Mouse (Mus musculus) T-helper 2 cell (primary cell): ENCODE results near the gene Tns4.

Experiments used
- in situ Hi-C: fragments of 300-600 bp; cut with MboI, MseI; formaldehyde crosslinking; loops from one replicate; pipeline ENCODE4 v1.15.1; 2025; ENCODE audit warnings: high pct_unique_total_duplicates

Gene Tns4

GRCm38 (mm10) chr11:99055571-99056452, 33.3 kb downstream of the Tns4 start:
- in situ Hi-C loops: loop anchor here (25.0 kb wide), 1 partner anchor 606 kb away; the partner anchor contains the start of genes Gm11555, Gm11563 and Krtap4-6

- in situ Hi-C loops: loop anchor here (25.0 kb wide), 1 partner anchor 607 kb away; the partner anchor contains the start of genes Gm11555, Gm11563 and Krtap4-6
Observed at GRCm38 (mm10) chr11:99055143-99055542, 34.0 kb downstream of the Tns4 start.

DNA sequence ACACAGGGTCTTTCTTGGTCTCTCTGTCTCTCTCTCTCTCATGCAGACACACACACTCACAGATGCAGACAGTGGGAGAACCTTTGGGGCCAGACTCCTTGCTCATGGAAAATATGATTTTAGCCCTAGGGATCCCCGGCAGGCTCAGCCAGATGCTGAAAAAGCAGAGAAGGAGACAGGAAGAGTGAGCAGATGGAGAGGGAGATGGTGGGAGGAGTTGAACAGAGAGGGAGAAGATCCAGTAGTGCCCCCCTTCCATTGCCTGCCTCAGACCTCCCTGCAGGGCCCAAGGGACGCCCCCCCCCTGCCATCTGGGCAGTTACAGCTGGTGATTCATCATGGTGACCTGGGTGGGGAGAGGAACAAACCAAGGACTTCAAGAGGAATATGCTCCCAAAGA, 41.5 kb downstream of the Tns4 start:
- in situ Hi-C loops: no loop called here

DNA sequence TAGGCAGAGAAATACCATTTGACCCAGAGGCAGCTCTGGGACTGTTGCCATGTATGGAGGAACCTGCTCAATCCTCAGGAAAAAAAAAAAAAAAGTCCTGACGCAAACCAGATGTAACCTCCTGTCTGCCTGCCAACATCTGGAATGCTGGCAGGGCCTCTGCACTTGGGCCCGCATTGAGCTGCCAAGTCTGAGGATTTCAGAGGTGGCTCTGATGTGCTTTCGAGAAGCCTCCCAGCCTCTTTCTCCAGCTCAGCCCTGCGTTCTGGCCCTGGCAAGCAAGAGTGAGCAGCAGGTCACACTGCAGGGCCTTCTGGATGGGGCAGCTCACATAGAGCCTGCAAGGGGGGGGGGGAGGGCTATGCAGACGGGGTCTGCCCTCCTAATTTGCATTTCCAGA, 42.0 kb downstream of the Tns4 start:
- in situ Hi-C loops: no loop called here

GRCm38 (mm10) chr11:99045159-99045889, 43.8 kb downstream of the Tns4 start:
- in situ Hi-C loops: no loop called here

DNA sequence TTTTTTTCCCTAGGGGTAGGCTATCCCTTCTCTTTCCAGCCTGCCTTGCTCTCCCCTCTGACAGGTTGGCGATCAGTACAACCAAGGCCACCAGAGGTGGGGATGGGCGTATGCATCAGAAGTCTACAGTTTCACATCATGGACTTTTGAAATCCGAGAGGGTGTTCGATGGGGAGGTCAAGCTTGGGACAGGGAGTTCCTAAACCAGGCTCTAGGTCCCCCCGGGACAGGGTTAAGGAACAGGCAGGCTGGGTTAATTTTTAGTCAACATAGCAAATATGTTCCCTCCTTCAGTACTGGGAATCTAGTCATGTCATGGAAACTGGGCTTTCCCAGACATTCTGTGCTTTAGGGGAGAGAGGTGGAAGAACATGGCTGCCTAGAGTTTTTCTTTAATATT, 44.8 kb downstream of the Tns4 start:
- in situ Hi-C loops: loop anchor here (5.0 kb wide), 1 partner anchor 78 kb away; no protein-coding TSS in a partner anchor

GRCm38 (mm10) chr11:99043632-99044031, 45.5 kb downstream of the Tns4 start:
- in situ Hi-C loops: loop anchor here (5.0 kb wide), 1 partner anchor 79 kb away; no protein-coding TSS in a partner anchor

GRCm38 (mm10) chr11:99042834-99043431, 46.2 kb downstream of the Tns4 start:
- in situ Hi-C loops: loop anchor here (5.0 kb wide), 1 partner anchor 79 kb away; no protein-coding TSS in a partner anchor

- in situ Hi-C loops: loop anchor here (5.0 kb wide), 1 partner anchor 80 kb away; no protein-coding TSS in a partner anchor
Observed at GRCm38 (mm10) chr11:99041841-99042780, 47.0 kb downstream of the Tns4 start.

GRCm38 (mm10) chr11:99041051-99041729, 47.9 kb downstream of the Tns4 start, which contains the start of gene Igfbp4:
Igfbp4 (plus strand) TSS chr11:99041244.
- in situ Hi-C loops: loop anchor here (5.0 kb wide), 1 partner anchor 81 kb away; no protein-coding TSS in a partner anchor

GRCm38 (mm10) chr11:99040346-99040974, 48.6 kb downstream of the Tns4 start:
- in situ Hi-C loops: loop anchor here (5.0 kb wide), 1 partner anchor 82 kb away; no protein-coding TSS in a partner anchor

- in situ Hi-C loops: loop anchor here (5.0 kb wide), 1 partner anchor 83 kb away; no protein-coding TSS in a partner anchor
Observed at GRCm38 (mm10) chr11:99039782-99040181, 49.3 kb downstream of the Tns4 start.

- in situ Hi-C loops: no loop called here
Observed at GRCm38 (mm10) chr11:99036254-99036653, 52.9 kb downstream of the Tns4 start.

DNA sequence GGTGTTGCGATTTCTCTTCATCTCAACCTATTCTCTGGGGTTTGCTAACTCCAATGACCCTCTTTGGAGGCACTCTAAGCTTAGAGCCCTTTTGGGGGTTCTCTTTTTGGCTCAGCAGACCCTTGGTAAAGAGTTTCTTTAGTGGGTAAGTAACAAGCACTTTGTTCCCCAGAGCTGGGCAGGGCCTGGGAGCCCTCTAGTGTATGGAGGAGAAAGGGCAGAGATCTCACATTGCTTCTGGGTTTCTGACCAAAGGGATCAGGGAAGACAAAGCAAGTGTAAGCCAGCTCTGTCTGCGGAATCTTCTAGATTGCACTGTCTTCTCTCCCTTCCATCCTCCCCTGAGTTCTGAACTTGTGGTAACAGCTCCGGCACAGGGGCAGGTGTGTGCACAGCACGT, 53.8 kb downstream of the Tns4 start:
- in situ Hi-C loops: no loop called here

- in situ Hi-C loops: no loop called here
Observed at GRCm38 (mm10) chr11:99026899-99027440, 62.1 kb downstream of the Tns4 start.

DNA sequence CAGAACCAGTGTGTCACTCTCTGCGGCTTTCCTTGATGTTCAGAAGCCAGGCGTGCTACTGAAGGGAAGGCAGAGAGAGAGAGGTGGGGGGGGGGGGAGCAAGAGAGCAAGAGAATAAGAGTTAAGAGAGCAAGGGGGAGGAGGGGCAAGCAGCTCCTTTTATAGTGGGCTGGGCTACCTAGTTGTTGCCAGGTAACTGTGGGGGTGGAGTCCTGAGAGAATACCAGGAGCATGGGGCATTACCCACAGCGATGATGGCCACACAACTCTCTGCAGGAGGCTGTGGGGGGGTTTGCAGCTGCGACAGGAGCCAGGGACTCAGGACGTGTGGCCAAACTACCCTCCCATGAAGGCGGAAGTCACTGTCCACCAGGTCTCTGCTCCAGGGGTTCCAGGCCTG, 63.2 kb downstream of the Tns4 start:
- in situ Hi-C loops: no loop called here

- in situ Hi-C loops: loop anchor here (25.0 kb wide), 2 partner anchors 862 to 1863 kb away; partner anchors contain the start of gene Fbxl20
Observed at GRCm38 (mm10) chr11:99024468-99025134, 64.5 kb downstream of the Tns4 start.
